Mouse (Mus musculus): ENCODE results near the gene Adk. TPM values are rescaled to one million over a fixed set of nuclear protein-coding genes. Genes with fewer than 3 reads are reported as not detected.

The Adk gene
- polyA plus RNA-seq (2011; ENCODE audit: insufficient read depth, insufficient read length, low replicate concordance, missing spikeins): 24.1 and 27.3 TPM in 2 replicates

- TF ChIP-seq CTCF (IDR thresholded peaks at IDR 0.05; ENCODE audit: control insufficient read depth, insufficient read depth, low read length): no peak
- peak; percentile 73; the same call in 1 of the 2 replicates for TF ChIP-seq POLR2A (IDR thresholded peaks at IDR 0.05; ENCODE audit: borderline replicate concordance, control insufficient read depth, low read depth, low read length)
- Histone ChIP-seq H3K4me3 (replicated peaks; ENCODE audit: control insufficient read depth, low read depth, low read length) (peak within 1 kb of the TSS; percentile 90), H3K27ac (ENCODE audit: control insufficient read depth, insufficient read depth, low read depth, low read length, poor library complexity) (peak within 1 kb of the TSS; percentile 86), H3K4me1 (ENCODE audit: control insufficient read depth, insufficient read depth, low read length) (no peaks in the 10 kb centered on the region)
- under 1% methylated on average over 48 of the region's 48 CpGs for WGBS
Measured at GRCm38 (mm10) chr14:21052112-21052780, at the start of gene Adk, which contains the start of gene Ap3m1. Gene Adk (plus strand): TSS chr14:21052574. Gene Ap3m1 (minus strand): TSS chr14:21052508.

GRCm38 (mm10) chr14:21013800-21014334 lies 38.5 kb upstream of the Adk start:
- H3K4me3 ChIP-seq (replicated peaks; ENCODE audit: control insufficient read depth, low read depth, low read length): no peak overlapping the region
- no peaks in the 10 kb centered on the region for H3K4me1 ChIP-seq (ENCODE audit: control insufficient read depth, insufficient read depth, low read length)
- 54% methylated on average over 5 of the region's 5 CpGs for WGBS
- TF ChIP-seq CTCF (IDR thresholded peaks at IDR 0.05; ENCODE audit: control insufficient read depth, insufficient read depth, low read length) (no peak), POLR2A (IDR thresholded peaks at IDR 0.05; ENCODE audit: borderline replicate concordance, control insufficient read depth, low read depth, low read length) (no peak)
- no peak overlapping the region for H3K27ac ChIP-seq (ENCODE audit: control insufficient read depth, insufficient read depth, low read depth, low read length, poor library complexity)

GRCm38 (mm10) chr14:21017871-21018270 lies 34.5 kb upstream of the Adk start:
- TF ChIP-seq POLR2A (IDR thresholded peaks at IDR 0.05; ENCODE audit: borderline replicate concordance, control insufficient read depth, low read depth, low read length) (no peak), CTCF (IDR thresholded peaks at IDR 0.05; ENCODE audit: control insufficient read depth, insufficient read depth, low read length) (no peak)
- H3K4me1 ChIP-seq (ENCODE audit: control insufficient read depth, insufficient read depth, low read length): no peaks in the 10 kb centered on the region
- 89% methylated on average over 5 of the region's 5 CpGs for WGBS

GRCm38 (mm10) chr14:21018977-21019376 lies 33.4 kb upstream of the Adk start:
- TF ChIP-seq POLR2A (IDR thresholded peaks at IDR 0.05; ENCODE audit: borderline replicate concordance, control insufficient read depth, low read depth, low read length) (no peak), CTCF (IDR thresholded peaks at IDR 0.05; ENCODE audit: control insufficient read depth, insufficient read depth, low read length) (no peak)
- no peaks in the 10 kb centered on the region for H3K4me1 ChIP-seq (ENCODE audit: control insufficient read depth, insufficient read depth, low read length)
- WGBS: 58% methylated on average over 3 of the region's 3 CpGs
- H3K4me3 ChIP-seq (replicated peaks; ENCODE audit: control insufficient read depth, low read depth, low read length): no peak overlapping the region
- H3K27ac ChIP-seq (ENCODE audit: control insufficient read depth, insufficient read depth, low read depth, low read length, poor library complexity): no peak overlapping the region

More at GRCm38 (mm10) chr14:21017871-21018270, 34.5 kb upstream of the Adk start:
- H3K27ac ChIP-seq (ENCODE audit: control insufficient read depth, insufficient read depth, low read depth, low read length, poor library complexity): no peak overlapping the region
- no peak overlapping the region for H3K4me3 ChIP-seq (replicated peaks; ENCODE audit: control insufficient read depth, low read depth, low read length)

- Histone ChIP-seq H3K27ac (ENCODE audit: control insufficient read depth, insufficient read depth, low read depth, low read length, poor library complexity) (no peak overlapping the region), H3K4me3 (replicated peaks; ENCODE audit: control insufficient read depth, low read depth, low read length) (no peak overlapping the region), H3K4me1 (ENCODE audit: control insufficient read depth, insufficient read depth, low read length) (no peaks in the 10 kb centered on the region)
- TF ChIP-seq CTCF (IDR thresholded peaks at IDR 0.05; ENCODE audit: control insufficient read depth, insufficient read depth, low read length): no peak
- TF ChIP-seq POLR2A (IDR thresholded peaks at IDR 0.05; ENCODE audit: borderline replicate concordance, control insufficient read depth, low read depth, low read length): no peak
- WGBS: 95% methylated on average over 8 of the region's 8 CpGs
Measured at GRCm38 (mm10) chr14:21020435-21020834, 31.9 kb upstream of the Adk start.

GRCm38 (mm10) chr14:21027542-21027941 lies 24.8 kb upstream of the Adk start:
- no peak for TF ChIP-seq POLR2A (IDR thresholded peaks at IDR 0.05; ENCODE audit: borderline replicate concordance, control insufficient read depth, low read depth, low read length)
- no peak for TF ChIP-seq CTCF (IDR thresholded peaks at IDR 0.05; ENCODE audit: control insufficient read depth, insufficient read depth, low read length)
- Histone ChIP-seq H3K4me3 (replicated peaks; ENCODE audit: control insufficient read depth, low read depth, low read length) (no peak overlapping the region), H3K27ac (ENCODE audit: control insufficient read depth, insufficient read depth, low read depth, low read length, poor library complexity) (no peak overlapping the region), H3K4me1 (ENCODE audit: control insufficient read depth, insufficient read depth, low read length) (no peaks in the 10 kb centered on the region; the same call in 1 of the 2 replicates)

GRCm38 (mm10) chr14:21029025-21029659 lies 23.2 kb upstream of the Adk start:
- 83% methylated on average over 11 of the region's 11 CpGs for WGBS
- Histone ChIP-seq H3K4me1 (ENCODE audit: control insufficient read depth, insufficient read depth, low read length) (no peaks in the 10 kb centered on the region; the same call in 1 of the 2 replicates), H3K27ac (ENCODE audit: control insufficient read depth, insufficient read depth, low read depth, low read length, poor library complexity) (no peak overlapping the region), H3K4me3 (replicated peaks; ENCODE audit: control insufficient read depth, low read depth, low read length) (no peak overlapping the region)
- no peak for TF ChIP-seq CTCF (IDR thresholded peaks at IDR 0.05; ENCODE audit: control insufficient read depth, insufficient read depth, low read length)
- no peak for TF ChIP-seq POLR2A (IDR thresholded peaks at IDR 0.05; ENCODE audit: borderline replicate concordance, control insufficient read depth, low read depth, low read length)
